Mouse (Mus musculus): ENCODE measurements around the gene Gm10961.

DNA sequence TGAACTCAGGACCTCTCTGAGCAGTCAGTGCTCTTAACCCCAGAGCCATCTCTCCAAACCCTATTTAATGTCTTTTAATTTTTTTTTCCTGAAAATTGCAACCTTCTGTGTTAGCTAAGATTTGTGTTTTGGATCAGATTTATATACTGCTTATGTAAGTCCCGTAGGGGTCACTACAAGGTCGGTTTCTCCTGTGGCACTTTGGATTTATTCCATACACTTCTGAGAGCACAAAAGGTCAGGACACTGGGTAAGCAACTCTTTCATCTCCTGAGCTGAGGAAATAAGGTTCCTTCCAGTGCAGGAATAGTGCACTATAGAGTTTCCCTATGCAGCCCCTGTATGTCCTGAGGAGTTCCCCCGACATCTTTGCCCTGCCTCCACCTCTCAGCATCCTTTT, 24.4 kb downstream of the Gm10961 start:
- no peak for TF ChIP-seq GATA1 (IDR thresholded peaks at IDR 0.05; ENCODE audit: borderline replicate concordance, low read length)
- TF ChIP-seq FLI1 (IDR thresholded peaks at IDR 0.05; ENCODE audit: low read length) = no peak

Data from megakaryocyte, embryonic 14.5 days (primary cell).